ENCODE assay signal across 25 mouse cellular contexts in genomic region chr8:85488631-85489030, GRCm38 (mm10). TPM values are rescaled to one million over a fixed set of nuclear protein-coding genes. Genes with fewer than 3 reads are reported as not detected.
DNase-seq lines count a peak whose midpoint lies in the region; ATAC-seq and TF ChIP-seq lines count a peak whose summit lies in the region.
"Had no signal": no experiment of that assay in that cellular context is flagged by ENCODE, and none has a peak within 500 bp of the region (broad histone marks: within the 10 kb centered on the region; RNA-seq: fewer than 3 reads in every experiment).

No protein-coding gene starts in this region.

- no peaks in the 10 kb centered on the region for H3K9me3 ChIP-seq in lung, postnatal 0 days (ENCODE audit: low read length)
- H3K9me3 ChIP-seq in midbrain, embryonic 15.5 days: no peaks in the 10 kb centered on the region
- H3K9me3 ChIP-seq: embryonic facial prominence, embryonic 15.5 days; forebrain, embryonic 12.5 days; heart, embryonic 15.5 days; intestine, embryonic 15.5 days had no signal

- H3K36me3 ChIP-seq in lung, postnatal 0 days (ENCODE audit: insufficient read depth, low read length): no peaks in the 10 kb centered on the region
- no peaks in the 10 kb centered on the region for H3K36me3 ChIP-seq in midbrain, embryonic 15.5 days (replicated peaks)
- H3K36me3 ChIP-seq: embryonic facial prominence, embryonic 15.5 days; forebrain, embryonic 12.5 days; heart, embryonic 15.5 days; intestine, embryonic 15.5 days had no signal

- H3K27me3 ChIP-seq in lung, postnatal 0 days (replicated peaks; ENCODE audit: insufficient read depth, low read length): no peaks in the 10 kb centered on the region
- no peaks in the 10 kb centered on the region for H3K27me3 ChIP-seq in midbrain, embryonic 15.5 days (replicated peaks)
- H3K27me3 ChIP-seq: CH12.LX; embryonic facial prominence, embryonic 15.5 days; forebrain, embryonic 12.5 days; heart, embryonic 15.5 days; intestine, embryonic 15.5 days had no signal

- ATAC-seq in lung, postnatal 0 days: no peak
- ATAC-seq in midbrain, embryonic 15.5 days (replicated peaks): no peak
- ATAC-seq: forebrain, embryonic 16.5 days; intestine, embryonic 15.5 days had no signal

- no peak overlapping the region for H3K4me2 ChIP-seq in lung, postnatal 0 days (replicated peaks; ENCODE audit: low read depth, low read length)
- H3K4me2 ChIP-seq in midbrain, embryonic 15.5 days: no peak overlapping the region
- H3K4me2 ChIP-seq: embryonic facial prominence, embryonic 15.5 days; forebrain, embryonic 12.5 days; heart, embryonic 11.5 days; heart, embryonic 15.5 days; hindbrain, embryonic 14.5 days; intestine, embryonic 15.5 days had no signal

- no peak overlapping the region for H3K27ac ChIP-seq in lung, postnatal 0 days (ENCODE audit: low read length)
- H3K27ac ChIP-seq in midbrain, embryonic 15.5 days: no peak overlapping the region
- H3K27ac ChIP-seq: embryonic facial prominence, embryonic 15.5 days; forebrain, embryonic 12.5 days; gastrocnemius, adult 2 months; heart, embryonic 15.5 days; hindbrain, embryonic 14.5 days; intestine, embryonic 15.5 days had no signal

- DNase-seq in adrenal gland, adult 8-10 months: peak; percentile 40
- no peak for DNase-seq in adrenal gland, adult 18-20 months (ENCODE audit: low spot score in 2 of 2)
- DNase-seq in lung, postnatal 25 days (ENCODE audit: low spot score): peak; percentile 26
- no peak for DNase-seq in lung, postnatal 0 days (ENCODE audit: low spot score)
- DNase-seq in fat pad, adult 2 months (ENCODE audit: extremely low read depth, low read depth, low spot score): peak; percentile 82
- no peak for DNase-seq in gastrocnemius, postnatal 10 days
- DNase-seq: adrenal gland, postnatal 36 days; cerebellum, adult 11 months; cerebellum, adult 8-10 months; cerebellum, postnatal 14 days; embryo, embryonic 11 days; gastrocnemius, adult 2 months; gastrocnemius, postnatal 36 days; heart, adult 18-20 months; heart, postnatal 14 days had no signal

- no peak overlapping the region for H3K9ac ChIP-seq in lung, postnatal 0 days (replicated peaks; ENCODE audit: low read depth)
- H3K9ac ChIP-seq in midbrain, embryonic 15.5 days: no peak overlapping the region
- H3K9ac ChIP-seq: embryonic facial prominence, embryonic 15.5 days; forebrain, embryonic 12.5 days; heart, embryonic 15.5 days; hindbrain, embryonic 14.5 days; intestine, embryonic 15.5 days had no signal

- TF ChIP-seq CTCF in lung, postnatal 0 days (IDR thresholded peaks at IDR 0.05): no peak

- no peak overlapping the region for H3K4me3 ChIP-seq in lung, postnatal 0 days (ENCODE audit: low read depth, low read length)
- H3K4me3 ChIP-seq in midbrain, embryonic 15.5 days: no peak overlapping the region
- H3K4me3 ChIP-seq: embryonic facial prominence, embryonic 15.5 days; erythroblast, embryonic 14.5 days; forebrain, embryonic 12.5 days; gastrocnemius, adult 2 months; heart, embryonic 15.5 days; intestine, embryonic 15.5 days had no signal

- peaks cover 4% of the 10 kb centered on the region for H3K4me1 ChIP-seq in lung, postnatal 0 days (ENCODE audit: insufficient read depth, low read depth, low read length)
- H3K4me1 ChIP-seq in midbrain, embryonic 15.5 days: peaks cover 9% of the 10 kb centered on the region

- no peak for TF ChIP-seq EP300 in lung, postnatal 0 days (IDR thresholded peaks at IDR 0.05)

RNA-seq across cellular contexts. Expression of gene Gpt2, which starts 3.7 kb away (rescaled TPM):
- total RNA-seq in adrenal gland, adult 8-10 months (2022): 100 to 1,000 TPM in 2 of 4 experiments, 10 to 100 TPM in 2; 68.2 to 344 (median 173) TPM
- 100 to 1,000 TPM in 1 of 2 experiments, 10 to 100 TPM in 1; 74.5 to 255 TPM for total RNA-seq in adrenal gland, adult 18-20 months (2021)
- polyA plus RNA-seq in lung, postnatal 0 days (2015; fragmentation: Nextera tagmentation; extraction: Ambion mirVana): 4.6 and 6.7 TPM in 2 replicates
- 39.3 and 40.1 TPM in 2 replicates for polyA plus RNA-seq in midbrain, embryonic 15.5 days (2015; fragmentation: Nextera tagmentation; extraction: Ambion mirVana)
- total RNA-seq in gastrocnemius, postnatal 10 days (2021): 10 to 100 TPM; 51.8 to 58.5 TPM
- polyA plus RNA-seq: erythroblast, embryonic 14.5 days had no signal

RNA-seq across cellular contexts. Expression of gene 4921524J17Rik, which starts 56.0 kb away (rescaled TPM):
- total RNA-seq in adrenal gland, adult 8-10 months (2022): 10 to 100 TPM; 21.4 to 45.0 (median 27.9) TPM
- 10 to 100 TPM; 16.8 to 34.1 TPM for total RNA-seq in adrenal gland, adult 18-20 months (2021)
- polyA plus RNA-seq in lung, postnatal 0 days (2015; fragmentation: Nextera tagmentation; extraction: Ambion mirVana): 41.9 and 42.4 TPM in 2 replicates
- 36.5 and 38.6 TPM in 2 replicates for polyA plus RNA-seq in midbrain, embryonic 15.5 days (2015; fragmentation: Nextera tagmentation; extraction: Ambion mirVana)
- 10 to 100 TPM; 14.9 to 17.9 TPM for total RNA-seq in gastrocnemius, postnatal 10 days (2021)

Comparison
In these comparisons a context has a peak if more than half of its experiments do, and no peak if none do; other contexts are left out.
1. DNase-seq: peak in adrenal gland, adult 8-10 months (single experiment), lung, postnatal 25 days (single experiment) and fat pad, adult 2 months (single experiment); none in adrenal gland, adult 18-20 months (0 of 2), lung, postnatal 0 days (single experiment) and gastrocnemius, postnatal 10 days (single experiment).